Comparison of ENCODE assay signal across 8 mouse cellular contexts in the genomic region with DNA sequence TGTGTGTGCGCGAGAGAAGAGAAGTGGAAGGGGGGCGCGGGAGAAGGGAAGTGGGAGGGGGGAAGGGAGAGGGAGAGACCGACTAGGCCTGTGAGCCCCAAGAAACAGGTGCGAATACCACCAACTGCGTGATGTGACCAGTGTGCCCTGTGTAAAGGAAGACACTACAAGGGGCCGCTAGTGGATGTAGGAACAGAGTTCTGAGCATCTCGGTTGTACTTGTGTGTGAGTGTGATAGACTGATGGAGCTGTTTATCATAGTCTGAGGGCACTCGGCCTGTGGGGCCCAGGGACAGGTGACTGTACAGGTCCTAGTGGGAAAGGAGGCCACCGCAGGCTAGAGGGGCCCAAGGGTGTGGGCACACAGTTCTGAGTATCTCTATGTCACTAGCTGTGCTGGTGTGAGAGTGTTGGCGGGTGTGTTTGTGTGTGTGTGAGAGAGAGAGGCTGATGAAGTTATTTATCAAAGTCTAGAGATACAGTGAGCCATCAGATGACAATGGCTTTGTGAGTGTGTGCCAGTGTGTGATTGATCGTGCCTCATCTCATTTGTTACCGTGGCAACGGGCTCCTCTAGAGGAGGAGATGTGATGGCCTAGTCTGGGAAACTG. TPM values are rescaled to one million over a fixed set of nuclear protein-coding genes. Genes with fewer than 3 reads are reported as not detected.
DNase-seq lines count a peak whose midpoint lies in the region; ATAC-seq and TF ChIP-seq lines count a peak whose summit lies in the region.

No protein-coding gene starts in this region.

- H3K36me3 ChIP-seq in lung, embryonic 14.5 days (ENCODE audit: insufficient read depth), result 0 out of 2 replicates have a peak, but pooled peaks cover 2% of the 10 kb centered on the region
- H3K36me3 ChIP-seq in forebrain, embryonic 16.5 days (ENCODE audit: control insufficient read depth, insufficient read depth), result 0 out of 2 replicates have a peak, but pooled peaks cover 3% of the 10 kb centered on the region
- H3K36me3 ChIP-seq in midbrain, embryonic 15.5 days (replicated peaks), result 0 out of 2 replicates have a peak, but pooled peaks cover 3% of the 10 kb centered on the region

- no peaks in the 10 kb centered on the region for H3K27me3 ChIP-seq in lung, embryonic 14.5 days (ENCODE audit: insufficient read depth, low read length)
- no peaks in the 10 kb centered on the region for H3K27me3 ChIP-seq in forebrain, embryonic 16.5 days (replicated peaks; ENCODE audit: control insufficient read depth, insufficient read depth, low read length)
- H3K27me3 ChIP-seq in midbrain, embryonic 15.5 days (replicated peaks), result no peaks in the 10 kb centered on the region

- peak overlapping the region; percentile 74 for H3K4me2 ChIP-seq in lung, embryonic 14.5 days
- peak overlapping the region; percentile 86 for H3K4me2 ChIP-seq in forebrain, embryonic 16.5 days (ENCODE audit: low read length)
- H3K4me2 ChIP-seq in midbrain, embryonic 15.5 days, result peak overlapping the region; percentile 86

- 0 out of 2 replicates have a peak, but pooled peaks cover 3% of the 10 kb centered on the region for H3K4me1 ChIP-seq in lung, embryonic 14.5 days (ENCODE audit: insufficient read depth)
- H3K4me1 ChIP-seq in forebrain, embryonic 16.5 days (replicated peaks; ENCODE audit: control insufficient read depth, insufficient read depth, low read length), result peaks cover 21% of the 10 kb centered on the region
- H3K4me1 ChIP-seq in midbrain, embryonic 15.5 days, result peaks cover 31% of the 10 kb centered on the region

- peak overlapping the region; percentile 48 for H3K9ac ChIP-seq in lung, embryonic 14.5 days
- H3K9ac ChIP-seq in forebrain, embryonic 16.5 days (replicated peaks; ENCODE audit: low read depth, low read length), result peak overlapping the region; percentile 65
- peak overlapping the region; percentile 43 for H3K9ac ChIP-seq in midbrain, embryonic 15.5 days

- peak; percentile 7; the same call in 1 of the 2 replicates for ATAC-seq in lung, embryonic 14.5 days (ENCODE audit: insufficient read depth)
- ATAC-seq in forebrain, embryonic 16.5 days, result peak; percentile 7
- ATAC-seq in midbrain, embryonic 15.5 days (replicated peaks), result peak; percentile 28
- ATAC-seq in erythroid progenitor cell, adult 5-6 weeks (replicated peaks; ENCODE audit: low FRiP score, poor library complexity, severe bottlenecking), result no peak

- intact Hi-C loops in left cerebral cortex, postnatal 10 days (cut with DNase I), result loop anchor here (10.0 kb wide), 1 partner anchor 152 kb away; no protein-coding TSS in a partner anchor

- DNase-seq in lung, embryonic 14.5 days, result peak; percentile 12
- no peak for DNase-seq in lung, postnatal 25 days (ENCODE audit: low spot score)
- DNase-seq in c-Kit-positive CD71-positive TER-119-negative erythroid progenitor cells, embryonic 14.5 days (ENCODE audit: low read depth), result peak; percentile 58
- peak; percentile 26 to 40 for DNase-seq in left cerebral cortex, postnatal 10 days (ENCODE audit: extremely low spot score in 1 of 2, low spot score in 2 of 2)
- DNase-seq in thymus, postnatal 0 days (ENCODE audit: low spot score), result peak; percentile 53

- TF ChIP-seq CTCF in lung, embryonic 14.5 days (IDR thresholded peaks at IDR 0.05; ENCODE audit: low read depth), result no peak

- no peaks in the 10 kb centered on the region for H3K9me3 ChIP-seq in lung, embryonic 14.5 days (ENCODE audit: low read depth, low read length)
- H3K9me3 ChIP-seq in forebrain, embryonic 16.5 days (ENCODE audit: control insufficient read depth, low read length), result no peaks in the 10 kb centered on the region
- H3K9me3 ChIP-seq in midbrain, embryonic 15.5 days, result no peaks in the 10 kb centered on the region

- H3K27ac ChIP-seq in lung, embryonic 14.5 days (ENCODE audit: low read depth), result no peak overlapping the region
- H3K27ac ChIP-seq in forebrain, embryonic 16.5 days (ENCODE audit: low read length), result peak overlapping the region; percentile 53
- H3K27ac ChIP-seq in midbrain, embryonic 15.5 days, result peak overlapping the region; percentile 78

- 16% methylated on average over 15 of the region's 15 CpGs for WGBS in lung, embryonic 14.5 days
- 26% methylated on average over 15 of the region's 15 CpGs for WGBS in forebrain, embryonic 16.5 days
- WGBS in midbrain, embryonic 15.5 days, result 22% methylated on average over 15 of the region's 15 CpGs

- H3K4me3 ChIP-seq in lung, embryonic 14.5 days (ENCODE audit: low read depth, low read length), result peak overlapping the region; percentile 40
- H3K4me3 ChIP-seq in forebrain, embryonic 16.5 days (replicated peaks; ENCODE audit: low read length), result peak overlapping the region; percentile 64
- H3K4me3 ChIP-seq in midbrain, embryonic 15.5 days, result peak overlapping the region; percentile 45

RNA-seq across cellular contexts. Expression of gene Zfp667, which starts 0.6 kb away (rescaled TPM):
- 5.8 and 6.0 TPM in 2 replicates for polyA plus RNA-seq in lung, embryonic 14.5 days (2014; fragmentation: Nextera tagmentation; extraction: Ambion mirVana)
- 13.0 and 17.1 TPM in 2 replicates for polyA plus RNA-seq in forebrain, embryonic 16.5 days (2015; fragmentation: Nextera tagmentation; extraction: Ambion mirVana)
- 10 to 100 TPM; 12.4 to 12.5 TPM for total RNA-seq in left cerebral cortex, postnatal 10 days (2021)
- 15.5 and 16.8 TPM in 2 replicates for polyA plus RNA-seq in midbrain, embryonic 15.5 days (2015; fragmentation: Nextera tagmentation; extraction: Ambion mirVana)
- 11.5 TPM in 2 replicates for polyA plus RNA-seq in thymus, postnatal 0 days (2015; fragmentation: Nextera tagmentation; extraction: Ambion mirVana)
- total RNA-seq in erythroid progenitor cell, adult 5-6 weeks (2015; ENCODE audit: low replicate concordance), result not detected in 2 replicates
- not detected in 2 replicates for total RNA-seq in erythroid progenitor cell, adult 5-6 weeks (2017; ENCODE audit: low replicate concordance)

RNA-seq across cellular contexts. Expression of gene Epp13, which starts 34.5 kb away (rescaled TPM):
- polyA plus RNA-seq in lung, embryonic 14.5 days (2014; fragmentation: Nextera tagmentation; extraction: Ambion mirVana), result not detected in 2 replicates
- not detected in 2 replicates for polyA plus RNA-seq in forebrain, embryonic 16.5 days (2015; fragmentation: Nextera tagmentation; extraction: Ambion mirVana)
- total RNA-seq in left cerebral cortex, postnatal 10 days (2021), result not detected
- not detected in 2 replicates for polyA plus RNA-seq in midbrain, embryonic 15.5 days (2015; fragmentation: Nextera tagmentation; extraction: Ambion mirVana)
- 0.21 TPM in 1 of 2 replicates, not detected in the other for polyA plus RNA-seq in thymus, postnatal 0 days (2015; fragmentation: Nextera tagmentation; extraction: Ambion mirVana)
- total RNA-seq in erythroid progenitor cell, adult 5-6 weeks (2015; ENCODE audit: low replicate concordance), result not detected in 2 replicates
- not detected in 2 replicates for total RNA-seq in erythroid progenitor cell, adult 5-6 weeks (2017; ENCODE audit: low replicate concordance)

RNA-seq across cellular contexts. Expression of gene Zfp583, which starts 44.1 kb away (rescaled TPM):
- polyA plus RNA-seq in lung, embryonic 14.5 days (2014; fragmentation: Nextera tagmentation; extraction: Ambion mirVana), result 5.3 and 6.6 TPM in 2 replicates
- 14.5 and 15.8 TPM in 2 replicates for polyA plus RNA-seq in forebrain, embryonic 16.5 days (2015; fragmentation: Nextera tagmentation; extraction: Ambion mirVana)
- 10 to 100 TPM; 14.0 to 15.7 TPM for total RNA-seq in left cerebral cortex, postnatal 10 days (2021)
- polyA plus RNA-seq in midbrain, embryonic 15.5 days (2015; fragmentation: Nextera tagmentation; extraction: Ambion mirVana), result 14.6 TPM in 2 replicates
- 2.4 and 3.7 TPM in 2 replicates for polyA plus RNA-seq in thymus, postnatal 0 days (2015; fragmentation: Nextera tagmentation; extraction: Ambion mirVana)
- not detected in 2 replicates for total RNA-seq in erythroid progenitor cell, adult 5-6 weeks (2015; ENCODE audit: low replicate concordance)
- 1.2 TPM in 1 of 2 replicates, not detected in the other for total RNA-seq in erythroid progenitor cell, adult 5-6 weeks (2017; ENCODE audit: low replicate concordance)

RNA-seq across cellular contexts. Expression of gene Gm3854, which starts 56.5 kb away (rescaled TPM):
- polyA plus RNA-seq in lung, embryonic 14.5 days (2014; fragmentation: Nextera tagmentation; extraction: Ambion mirVana), result 1.2 and 1.6 TPM in 2 replicates
- 5.2 and 5.8 TPM in 2 replicates for polyA plus RNA-seq in forebrain, embryonic 16.5 days (2015; fragmentation: Nextera tagmentation; extraction: Ambion mirVana)
- 1 to 10 TPM; 8.1 to 8.6 TPM for total RNA-seq in left cerebral cortex, postnatal 10 days (2021)
- 8.9 and 11.1 TPM in 2 replicates for polyA plus RNA-seq in midbrain, embryonic 15.5 days (2015; fragmentation: Nextera tagmentation; extraction: Ambion mirVana)
- polyA plus RNA-seq in thymus, postnatal 0 days (2015; fragmentation: Nextera tagmentation; extraction: Ambion mirVana), result 0.21 and 0.42 TPM in 2 replicates
- total RNA-seq in erythroid progenitor cell, adult 5-6 weeks (2015; ENCODE audit: low replicate concordance), result not detected in 2 replicates
- total RNA-seq in erythroid progenitor cell, adult 5-6 weeks (2017; ENCODE audit: low replicate concordance), result not detected in 2 replicates
